Mouse (Mus musculus): ENCODE data around the gene Fbxl21. TPM values are rescaled to one million over a fixed set of nuclear protein-coding genes. Genes with fewer than 3 reads are reported as not detected.

Fbxl21 gene
- total RNA-seq (2021): 1 to 10 TPM; 1.0 to 1.1 TPM

DNA sequence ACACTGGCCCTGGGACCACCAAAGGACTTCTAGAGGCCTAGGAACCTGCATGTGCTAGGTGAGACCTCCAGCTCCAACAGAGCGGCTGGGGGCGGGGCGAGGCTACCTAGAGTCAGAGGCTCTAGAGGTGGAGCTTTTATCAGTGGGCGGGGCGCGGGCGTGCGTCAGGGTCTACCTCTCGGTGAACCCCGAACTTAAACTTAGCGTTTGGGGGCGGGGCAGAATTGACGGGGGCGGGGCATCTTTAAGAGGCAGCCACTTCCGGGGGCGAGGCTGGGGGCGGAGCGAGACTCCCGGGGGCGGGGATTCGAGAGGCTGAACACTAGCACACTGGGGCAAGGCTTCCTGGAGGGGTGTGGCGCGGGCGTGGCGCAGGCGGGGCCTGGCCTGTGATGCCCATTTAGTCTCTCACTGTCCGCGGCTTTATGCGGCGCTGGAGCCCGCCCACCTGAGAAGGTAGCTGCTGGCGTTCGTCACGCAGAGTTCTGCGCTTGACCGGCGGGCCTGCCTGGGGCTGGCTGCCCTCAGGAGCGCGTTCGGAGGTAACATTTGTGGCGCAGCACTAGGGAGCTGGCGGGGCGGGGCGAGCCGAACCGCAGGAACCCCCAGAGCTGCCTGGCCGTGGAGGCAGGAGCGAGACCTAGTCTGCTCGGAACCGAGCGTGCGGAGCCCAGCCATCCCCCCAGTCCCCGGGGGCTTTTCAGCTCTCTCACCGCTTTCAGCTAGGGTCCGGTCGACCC is at the start of gene Fbxl21:
TSS of gene Fbxl21 (plus strand) at position 392 of the 740 bp plus-strand sequence.
- intact Hi-C loops (cut with DNase I): no loop called here
- DNase-seq: peak; percentile 89 to 91

- DNase-seq: no peak
- intact Hi-C loops (cut with DNase I): no loop called here
These were observed 49.6 kb upstream of the Fbxl21 start for GRCm38 (mm10) chr13:56472661-56473060.

DNA sequence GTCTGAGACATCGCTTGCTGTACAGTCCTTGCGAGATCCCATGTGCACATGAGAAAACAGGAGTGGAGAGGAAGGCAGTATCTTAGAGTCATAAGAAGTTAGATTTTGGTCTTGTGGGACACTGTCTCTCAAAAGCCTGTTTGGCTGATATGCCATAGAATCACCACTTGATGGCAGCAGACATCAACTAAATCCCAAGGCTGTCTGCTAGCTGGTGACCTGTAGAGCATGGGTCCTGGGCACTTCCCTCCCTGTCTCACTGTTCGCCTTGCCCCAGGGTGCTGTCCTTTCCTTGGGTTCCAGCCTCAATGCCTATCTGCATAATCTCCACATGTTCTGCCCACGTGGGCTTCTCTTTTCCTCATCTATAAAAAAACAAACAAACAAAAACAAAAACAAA is 46.9 kb upstream of the Fbxl21 start:
- intact Hi-C loops (cut with DNase I): loop anchor here (1.0 to 5.0 kb wide), 7 partner anchors 79 to 783 kb away; no protein-coding TSS in a partner anchor
- DNase-seq: peak; percentile 64 to 70

DNA sequence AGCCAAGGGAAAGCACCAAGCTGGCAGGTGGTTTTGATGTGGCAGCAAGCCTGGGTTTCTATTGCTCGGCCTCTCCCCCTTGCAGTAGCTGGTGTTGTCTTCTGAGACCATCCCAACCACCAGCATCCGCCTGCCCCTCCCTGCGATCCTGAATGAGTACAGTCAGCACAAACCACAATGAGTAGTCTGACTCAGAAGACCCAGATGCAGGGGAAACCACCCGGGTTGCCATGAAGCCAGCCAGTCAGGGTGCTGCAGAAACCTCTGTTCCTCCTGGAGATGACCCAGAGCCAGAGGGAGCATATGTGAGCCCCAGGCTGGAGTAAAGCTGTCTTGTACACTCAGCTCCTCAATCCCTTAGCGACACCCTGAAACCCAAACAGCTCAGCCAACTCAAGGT is 45.5 kb upstream of the Fbxl21 start:
- intact Hi-C loops (cut with DNase I): loop anchor here (5.0 kb wide), 1 partner anchor 166 kb away; no protein-coding TSS in a partner anchor
- no peak for DNase-seq

- intact Hi-C loops (cut with DNase I): loop anchor here (5.0 kb wide), 1 partner anchor 165 kb away; no protein-coding TSS in a partner anchor
- DNase-seq: peak; percentile 7 to 23
These were observed 45.0 kb upstream of the Fbxl21 start for GRCm38 (mm10) chr13:56477271-56477670.

DNA sequence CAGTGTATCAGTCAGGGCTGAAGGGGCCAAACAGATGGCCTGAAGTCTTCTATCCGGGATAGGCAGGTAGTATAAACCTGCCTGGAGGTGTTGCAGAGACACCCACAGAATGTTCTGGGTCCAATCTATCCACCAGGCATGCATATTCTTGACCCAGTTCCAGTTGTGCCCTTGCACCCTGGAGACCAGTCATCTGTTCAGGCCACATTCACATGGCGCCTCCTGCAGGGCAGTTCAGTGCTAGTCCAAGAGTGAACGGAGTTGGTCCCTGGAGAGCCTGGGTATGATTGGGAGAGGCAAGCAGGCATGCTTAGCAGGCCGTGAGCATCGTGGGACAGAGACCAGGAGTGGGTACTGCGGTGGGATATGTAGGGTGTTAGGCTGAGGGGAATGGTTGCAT is 44.2 kb upstream of the Fbxl21 start:
- intact Hi-C loops (cut with DNase I): loop anchor here (5.0 kb wide), 1 partner anchor 164 kb away; no protein-coding TSS in a partner anchor
- DNase-seq: no peak

DNA sequence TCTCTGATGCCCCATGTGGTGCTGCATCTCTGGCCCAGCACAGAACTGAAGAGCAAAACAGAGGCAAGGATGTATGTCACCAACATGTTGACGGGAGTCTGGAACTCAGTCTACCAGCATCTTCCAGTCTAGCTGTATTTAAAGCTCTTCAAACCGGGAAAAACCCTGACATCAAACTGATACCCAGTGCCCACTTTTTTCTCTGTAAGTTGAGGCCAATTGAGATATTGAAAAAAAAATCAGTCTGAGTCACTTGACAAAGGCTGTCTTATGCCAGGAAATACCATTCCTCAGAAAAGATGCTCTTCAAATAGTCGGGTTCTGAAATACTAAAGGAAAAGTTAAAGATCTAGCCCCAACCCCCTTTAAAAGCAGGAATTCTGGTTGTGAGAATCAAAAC is 40.1 kb upstream of the Fbxl21 start, which contains the start of gene Il9:
TSS of gene Il9 (minus strand) at position 101 of the 400 bp plus-strand sequence.
- intact Hi-C loops (cut with DNase I): no loop called here
- DNase-seq: no peak

GRCm38 (mm10) chr13:56488012-56488411 is 34.3 kb upstream of the Fbxl21 start:
- DNase-seq: no peak
- intact Hi-C loops (cut with DNase I): no loop called here

DNA sequence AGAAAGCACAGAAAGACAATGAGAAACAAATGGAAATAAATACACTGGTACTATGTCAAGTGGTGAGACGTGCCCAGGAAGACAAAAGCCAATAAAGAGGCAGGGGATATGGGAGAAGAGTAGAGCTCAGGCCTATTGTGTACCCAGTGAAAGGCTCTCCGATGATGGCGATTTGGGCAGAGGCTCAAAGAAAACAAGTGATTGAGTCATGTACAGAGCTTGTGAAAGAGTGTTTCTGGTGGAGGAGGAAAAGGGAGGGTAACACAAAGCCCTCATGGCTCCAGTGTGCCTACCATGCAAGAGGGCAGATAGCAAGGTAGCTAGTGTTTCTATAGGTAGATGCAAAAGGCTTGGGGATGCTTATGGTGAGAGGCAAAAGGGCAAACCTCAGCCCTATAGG is 27.8 kb upstream of the Fbxl21 start:
- intact Hi-C loops (cut with DNase I): no loop called here
- DNase-seq: no peak

GRCm38 (mm10) chr13:56500132-56500531 is 22.1 kb upstream of the Fbxl21 start:
- peak; percentile 22 for DNase-seq
- intact Hi-C loops (cut with DNase I): no loop called here

- no peak for DNase-seq
- intact Hi-C loops (cut with DNase I): no loop called here
These were observed 21.6 kb upstream of the Fbxl21 start for GRCm38 (mm10) chr13:56500636-56501035.

DNA sequence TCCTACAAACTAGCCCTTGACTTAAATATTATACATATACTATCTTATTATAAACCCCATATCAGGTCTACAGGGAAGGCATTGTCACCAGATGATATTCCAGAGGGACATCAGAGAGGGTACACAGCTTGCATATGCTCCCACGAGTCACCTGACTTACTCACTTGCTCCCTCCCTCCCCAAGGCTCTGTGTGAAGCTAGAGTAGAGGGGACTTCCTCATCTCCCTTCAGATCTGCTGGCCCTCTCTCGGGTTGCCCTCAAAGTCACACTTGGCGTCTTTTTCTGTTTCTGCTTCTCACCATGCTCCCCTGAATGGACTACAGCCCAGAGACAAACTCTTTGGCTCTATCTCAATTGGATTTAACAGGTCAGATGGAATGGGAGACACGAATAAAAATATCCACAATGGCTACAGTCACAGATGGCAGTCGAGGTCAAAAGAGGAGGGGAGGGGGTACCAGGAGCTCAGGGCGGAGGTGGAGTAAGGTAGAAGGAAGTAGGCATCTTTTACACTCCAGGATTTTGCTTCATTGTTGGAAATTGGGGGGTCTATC is 20.3 kb upstream of the Fbxl21 start:
- intact Hi-C loops (cut with DNase I): no loop called here
- no peak for DNase-seq

DNA sequence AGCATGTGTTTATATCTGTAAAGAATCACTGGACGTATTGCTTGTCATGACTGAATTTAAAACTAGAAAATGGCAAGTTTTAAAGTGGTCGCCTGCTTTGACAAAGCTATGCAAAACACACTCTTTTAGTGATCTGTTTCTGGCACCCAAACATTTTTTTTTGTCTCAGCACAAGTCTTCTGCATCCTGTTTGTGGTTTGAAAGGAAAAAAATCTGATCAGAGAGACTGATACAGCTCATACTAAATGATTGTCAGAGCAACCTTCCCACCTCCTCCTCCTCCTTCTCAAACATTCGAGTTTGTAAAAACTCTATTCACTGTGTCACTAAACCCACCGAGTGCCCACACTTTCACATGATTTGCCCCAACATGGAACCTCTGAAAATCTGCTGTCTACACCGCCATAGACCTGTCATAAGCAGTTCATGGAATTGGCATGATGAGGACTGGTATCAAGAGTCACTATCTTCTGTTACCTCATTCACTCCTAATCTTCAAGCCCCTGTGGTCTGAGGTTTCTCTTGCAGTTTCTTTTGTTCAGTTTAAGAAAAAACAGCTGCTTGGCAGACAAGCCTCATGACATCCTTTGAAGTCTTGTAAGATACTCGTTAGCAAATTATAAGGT is 15.3 kb upstream of the Fbxl21 start:
- intact Hi-C loops (cut with DNase I): no loop called here
- no peak for DNase-seq

DNA sequence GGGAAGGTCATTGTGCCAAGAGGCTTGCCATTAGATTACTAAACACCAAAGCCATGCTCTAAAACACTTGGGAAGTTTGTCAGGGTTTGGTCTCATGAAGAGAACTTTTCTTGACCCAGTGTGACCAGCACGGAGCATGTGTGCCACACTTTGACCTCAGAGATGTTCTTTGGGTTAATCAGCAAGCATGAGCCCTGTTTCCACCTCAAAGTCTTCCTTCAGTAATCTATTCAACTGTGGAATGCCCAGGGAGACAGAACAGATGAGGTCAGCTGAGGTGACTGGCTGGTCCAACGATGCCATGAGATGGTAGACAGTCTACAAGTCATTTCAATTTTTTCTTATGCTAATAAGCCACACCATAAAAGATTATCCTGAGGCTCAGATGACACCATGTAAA is 12.5 kb upstream of the Fbxl21 start:
- no peak for DNase-seq
- intact Hi-C loops (cut with DNase I): no loop called here

- DNase-seq: no peak
- intact Hi-C loops (cut with DNase I): no loop called here
These were observed 8.7 kb upstream of the Fbxl21 start for GRCm38 (mm10) chr13:56513595-56513994.

- DNase-seq: no peak
- intact Hi-C loops (cut with DNase I): no loop called here
These were observed 6.0 kb upstream of the Fbxl21 start for GRCm38 (mm10) chr13:56516311-56516710.

DNA sequence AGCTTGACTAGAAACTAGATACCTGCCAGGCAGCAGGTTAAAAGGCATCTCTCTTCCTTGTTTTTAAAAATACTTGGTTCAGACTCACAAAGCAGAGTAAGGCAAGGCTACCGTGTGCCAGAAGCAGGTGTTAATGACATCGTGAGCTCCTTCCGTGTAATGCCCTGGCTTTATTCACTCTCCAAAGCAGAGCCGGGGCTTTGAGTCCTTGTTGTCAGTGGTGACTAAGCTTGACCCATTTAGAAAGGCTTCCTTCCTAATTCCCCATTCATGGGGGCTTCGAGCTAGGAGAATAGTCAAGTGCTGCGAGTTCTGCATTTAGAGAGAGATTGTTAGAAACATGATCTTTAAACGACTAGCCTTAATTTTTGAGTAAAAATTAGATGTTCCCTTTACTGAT is 5.5 kb upstream of the Fbxl21 start:
- DNase-seq: no peak
- intact Hi-C loops (cut with DNase I): no loop called here

GRCm38 (mm10) chr13:56522821-56523167 is 522 bp downstream of the Fbxl21 start:
- intact Hi-C loops (cut with DNase I): no loop called here

DNA sequence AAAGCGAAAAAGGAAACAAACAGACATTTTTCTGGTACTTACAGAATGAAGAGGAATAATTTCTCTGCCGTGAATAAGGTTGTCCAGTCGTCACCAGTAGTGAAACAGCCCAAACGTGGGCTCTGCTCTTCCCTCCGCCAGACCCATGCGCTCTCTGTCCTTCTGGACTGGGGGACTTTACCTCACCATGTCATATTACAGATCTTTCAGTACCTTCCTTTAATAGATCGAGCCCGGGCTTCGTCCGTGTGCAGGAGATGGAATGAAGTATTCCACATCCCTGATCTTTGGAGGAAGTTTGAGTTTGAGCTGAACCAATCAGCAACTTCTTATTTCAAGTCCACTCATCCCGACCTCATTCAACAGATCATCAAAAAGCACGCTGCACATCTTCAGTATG is 4.6 kb downstream of the Fbxl21 start:
- intact Hi-C loops (cut with DNase I): no loop called here
- DNase-seq: no peak

More at GRCm38 (mm10) chr13:56522821-56523167, 522 bp downstream of the Fbxl21 start:
- no peak for DNase-seq

- intact Hi-C loops (cut with DNase I): no loop called here
These were observed 5.6 kb downstream of the Fbxl21 start for GRCm38 (mm10) chr13:56527846-56528245.

DNA sequence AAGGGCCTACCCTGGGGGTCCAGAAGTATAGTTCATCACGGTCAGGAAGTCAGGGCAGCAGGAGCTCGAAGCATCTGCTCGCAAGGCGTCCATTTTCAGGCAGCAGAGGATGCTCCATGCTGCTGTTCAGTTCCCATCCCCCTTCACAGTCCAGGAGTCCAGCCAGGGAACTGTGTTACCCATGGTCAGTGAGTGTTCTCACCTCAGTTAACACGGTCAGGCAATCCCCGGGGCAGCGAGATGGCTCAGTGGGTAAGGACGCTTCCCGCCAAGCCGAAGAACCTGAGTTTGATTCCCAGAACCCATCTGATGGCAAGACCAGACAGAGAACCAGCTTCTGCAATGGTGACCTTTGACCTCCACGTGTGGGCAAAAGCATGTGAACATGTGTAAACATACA is 6.0 kb downstream of the Fbxl21 start:
- intact Hi-C loops (cut with DNase I): no loop called here
- DNase-seq: no peak

More at GRCm38 (mm10) chr13:56527846-56528245, 5.6 kb downstream of the Fbxl21 start:
- no peak for DNase-seq

- DNase-seq: no peak
- intact Hi-C loops (cut with DNase I): no loop called here
These were observed 6.8 kb downstream of the Fbxl21 start for GRCm38 (mm10) chr13:56529031-56529430.
